Mouse (Mus musculus) liver, postnatal 0 days (tissue): ENCODE data around the gene Jakmip3.

Experiments
- CTCF ChIP-seq: sonication (generic); IDR thresholded peaks from 2 replicates; pipeline ENCODE4 v1.5.1; 2016; ENCODE audit warnings: antibody characterized with exemption, low read depth
- EP300 ChIP-seq: IDR thresholded peaks from 2 replicates; pipeline ENCODE4 v1.6.1; 2016; ENCODE audit warnings: antibody characterized with exemption, low read depth, mild to moderate bottlenecking

DNA sequence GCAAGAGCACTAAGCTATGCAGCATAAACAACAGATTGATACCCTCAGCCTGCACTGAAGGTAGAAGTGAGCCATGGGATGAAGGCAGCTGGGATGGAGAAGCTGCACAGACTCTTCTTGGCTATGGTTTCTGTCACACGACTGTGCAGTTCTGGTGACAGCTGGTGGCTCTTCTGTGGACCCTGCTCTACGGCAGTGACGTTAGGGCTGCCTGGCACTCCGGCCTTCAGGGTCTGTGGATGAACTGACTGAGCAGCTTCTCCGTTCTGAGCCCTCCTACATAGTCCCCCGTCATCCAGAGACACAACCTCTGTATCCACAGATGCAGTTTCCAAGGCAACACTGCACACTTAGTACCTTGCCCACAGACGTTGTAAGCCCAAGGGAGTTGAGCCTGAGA lies 186.0 kb downstream of the Jakmip3 start:
- TF ChIP-seq EP300 (no peak), CTCF (no peak)
